Mouse (Mus musculus) embryonic fibroblast, embryonic 13.5 days (primary cell): Measurements from ENCODE around the gene Ino80d. TPM values are rescaled to one million over a fixed set of nuclear protein-coding genes. Genes with fewer than 3 reads are reported as not detected.
"Not testable (repeated sequence)": the region's sequence is repeated elsewhere in the genome, so short reads cannot be mapped to it uniquely, and the experiment has no call there.

Source experiments
- H3K27ac ChIP-seq: 2 replicates; pipeline ENCODE4 v1.5.1; 2012; ENCODE audit warnings: low read length, control low read depth, inconsistent platforms; ENCODE audit not compliant: insufficient read depth
- H3K4me1 ChIP-seq: 2 replicates; pipeline ENCODE4 v1.6.1; 2011; ENCODE audit warnings: low read length; ENCODE audit not compliant: control insufficient read depth, insufficient read depth
- H3K4me3 ChIP-seq: 2 replicates; pipeline ENCODE4 v1.5.1; 2011; ENCODE audit warnings: mild to moderate bottlenecking, control low read depth, low read length; ENCODE audit not compliant: insufficient read depth
- CTCF ChIP-seq: IDR thresholded peaks from 2 replicates; pipeline ENCODE4 v1.5.1; 2011; ENCODE audit warnings: mild to moderate bottlenecking, control low read depth, low read length, moderate library complexity, borderline replicate concordance; ENCODE audit not compliant: insufficient read depth
- POLR2A ChIP-seq: IDR thresholded peaks from 2 replicates; pipeline ENCODE4 v1.6.1; 2011; ENCODE audit warnings: low read depth, mild to moderate bottlenecking, control low read depth, low read length, moderate library complexity
- polyA plus RNA-seq: library from polyadenylated mRNA; stranded (reverse); fragments of >200 nt; gene quantifications from 2 replicates; pipeline ENCODE4 v1.2.4, GENCODE M21; 2011; ENCODE audit warnings: low read depth; ENCODE audit not compliant: missing spikeins, insufficient read length

Gene Ino80d
- 17.4 and 19.7 TPM in 2 replicates for polyA plus RNA-seq

GRCm38 (mm10) chr1:63114136-63114781 is at the start of gene Ino80d:
Ino80d (minus strand) TSS chr1:63114667.
- Histone ChIP-seq H3K27ac (peak within 1 kb of the TSS; percentile 82), H3K4me3 (peak within 1 kb of the TSS; percentile 79), H3K4me1 (no peaks in the 10 kb centered on the region)
- peak; percentile 60; the same call in 1 of the 2 replicates for TF ChIP-seq CTCF
- TF ChIP-seq POLR2A = peak; percentile 77

GRCm38 (mm10) chr1:63140231-63140630 is 25.8 kb upstream of the Ino80d start:
- TF ChIP-seq CTCF = no peak
- no peak for TF ChIP-seq POLR2A

DNA sequence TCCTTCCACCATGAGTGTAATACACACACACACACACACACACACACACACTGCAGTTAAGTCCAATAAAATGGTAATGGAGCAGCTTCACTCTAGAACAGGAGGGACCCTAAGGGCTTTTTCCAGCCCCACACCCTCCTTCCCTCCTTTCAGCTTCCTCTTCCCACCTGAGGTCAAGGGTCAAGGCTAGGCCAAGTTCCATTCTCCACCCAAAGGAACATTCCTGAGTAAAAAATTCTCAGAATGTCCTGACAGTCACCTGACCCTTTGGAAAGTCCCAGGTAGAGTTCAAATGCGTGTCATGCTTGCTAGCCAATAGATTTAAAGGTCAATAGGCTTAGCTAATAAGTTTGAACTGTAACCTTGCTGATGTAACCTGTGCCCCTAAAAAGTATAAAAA is 24.1 kb upstream of the Ino80d start:
- not testable (repeated sequence) for H3K4me3 ChIP-seq, H3K27ac ChIP-seq, H3K4me1 ChIP-seq

More at GRCm38 (mm10) chr1:63140231-63140630, 25.8 kb upstream of the Ino80d start:
- Histone ChIP-seq H3K27ac (no peak overlapping the region), H3K4me1 (no peaks in the 10 kb centered on the region), H3K4me3 (no peak overlapping the region)

GRCm38 (mm10) chr1:63137971-63138370 is 23.5 kb upstream of the Ino80d start:
- Histone ChIP-seq H3K4me1 (no peaks in the 10 kb centered on the region), H3K4me3 (no peak overlapping the region), H3K27ac (no peak overlapping the region)
- no peak for TF ChIP-seq CTCF

DNA sequence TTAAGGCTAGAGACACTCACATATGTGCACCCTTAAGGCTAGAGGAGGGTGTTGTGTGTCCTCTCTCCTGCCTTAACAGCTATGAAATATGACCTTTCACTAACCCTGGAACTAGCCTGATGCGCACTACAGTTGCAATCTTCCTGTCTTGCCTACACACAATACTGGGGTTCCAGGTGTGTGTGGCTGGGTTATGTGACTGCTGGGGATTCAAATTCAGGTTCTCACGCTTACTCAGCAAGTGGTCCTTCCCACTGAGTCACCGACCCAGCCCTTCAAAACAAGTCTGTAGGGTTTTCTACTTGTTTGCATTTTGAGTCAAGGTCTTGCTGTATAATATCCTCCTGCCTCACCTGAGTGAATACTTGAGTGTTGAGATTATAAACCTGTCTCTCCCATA is 20.1 kb upstream of the Ino80d start:
- Histone ChIP-seq H3K27ac (no peak overlapping the region), H3K4me1 (no peaks in the 10 kb centered on the region), H3K4me3 (no peak overlapping the region)
- TF ChIP-seq CTCF (no peak), POLR2A (no peak)

- TF ChIP-seq POLR2A (no peak), CTCF (no peak)
- Histone ChIP-seq H3K4me1 (no peaks in the 10 kb centered on the region), H3K4me3 (no peak overlapping the region), H3K27ac (no peak overlapping the region)
These were observed 17.3 kb upstream of the Ino80d start for GRCm38 (mm10) chr1:63131766-63132165.

GRCm38 (mm10) chr1:63130883-63131282 is 16.4 kb upstream of the Ino80d start:
- H3K27ac ChIP-seq = no peak overlapping the region
- no peaks in the 10 kb centered on the region for H3K4me1 ChIP-seq
- no peak overlapping the region for H3K4me3 ChIP-seq
- TF ChIP-seq CTCF = no peak
- no peak for TF ChIP-seq POLR2A

- H3K27ac ChIP-seq = no peak overlapping the region
- H3K4me3 ChIP-seq = no peak overlapping the region
- TF ChIP-seq POLR2A (no peak), CTCF (no peak)
These were observed 15.6 kb upstream of the Ino80d start for GRCm38 (mm10) chr1:63129857-63130690.

DNA sequence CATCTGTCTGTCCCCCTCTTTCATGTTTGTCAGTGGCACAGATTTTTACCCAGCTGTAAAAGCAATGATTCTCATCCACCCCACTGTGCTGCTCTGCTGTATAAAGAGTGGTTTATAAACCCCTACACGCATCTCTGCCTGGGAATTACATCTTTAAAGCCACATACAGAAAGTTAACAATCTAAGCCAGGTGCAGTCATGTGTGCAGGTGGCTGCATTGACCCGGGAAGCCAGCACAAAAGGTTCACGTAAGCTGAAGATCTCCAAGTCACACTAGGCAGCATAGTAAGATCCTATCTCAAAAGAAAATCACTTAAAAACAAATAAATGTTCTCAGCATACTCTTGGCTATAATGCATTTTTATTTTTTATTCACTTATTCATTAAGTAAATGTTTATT is 14.8 kb upstream of the Ino80d start:
- H3K27ac ChIP-seq = no peak overlapping the region
- no peak overlapping the region for H3K4me3 ChIP-seq

More at GRCm38 (mm10) chr1:63129857-63130690, 15.6 kb upstream of the Ino80d start:
- no peaks in the 10 kb centered on the region for H3K4me1 ChIP-seq

DNA sequence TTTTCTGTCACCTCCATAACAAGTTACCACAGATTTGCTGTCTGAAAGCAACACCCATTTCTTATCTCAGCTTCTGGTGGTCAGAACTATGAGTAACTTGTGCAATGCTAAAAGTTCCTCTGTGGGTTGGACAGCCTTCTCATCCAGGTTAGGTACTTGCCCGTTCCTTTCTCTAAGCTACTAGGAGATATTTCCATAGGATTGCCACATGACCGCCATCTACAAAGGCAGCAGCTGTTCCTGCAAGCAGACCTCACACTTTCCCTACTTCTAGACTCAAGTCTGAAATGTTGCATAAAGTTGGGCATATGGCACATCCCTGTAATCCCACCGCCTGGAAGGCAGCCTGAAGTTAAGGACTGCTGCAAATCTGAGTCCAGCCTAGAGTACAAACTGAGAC is 11.7 kb upstream of the Ino80d start:
- no peak overlapping the region for H3K4me3 ChIP-seq
- H3K27ac ChIP-seq = no peak overlapping the region
- no peaks in the 10 kb centered on the region for H3K4me1 ChIP-seq
- TF ChIP-seq POLR2A = no peak
- no peak for TF ChIP-seq CTCF

More for the DNA sequence above, 14.8 kb upstream of the Ino80d start:
- TF ChIP-seq POLR2A = no peak
- no peak for TF ChIP-seq CTCF
- H3K4me1 ChIP-seq = no peaks in the 10 kb centered on the region
